Mouse (Mus musculus): ENCODE measurements around the gene Mtg2.

DNA sequence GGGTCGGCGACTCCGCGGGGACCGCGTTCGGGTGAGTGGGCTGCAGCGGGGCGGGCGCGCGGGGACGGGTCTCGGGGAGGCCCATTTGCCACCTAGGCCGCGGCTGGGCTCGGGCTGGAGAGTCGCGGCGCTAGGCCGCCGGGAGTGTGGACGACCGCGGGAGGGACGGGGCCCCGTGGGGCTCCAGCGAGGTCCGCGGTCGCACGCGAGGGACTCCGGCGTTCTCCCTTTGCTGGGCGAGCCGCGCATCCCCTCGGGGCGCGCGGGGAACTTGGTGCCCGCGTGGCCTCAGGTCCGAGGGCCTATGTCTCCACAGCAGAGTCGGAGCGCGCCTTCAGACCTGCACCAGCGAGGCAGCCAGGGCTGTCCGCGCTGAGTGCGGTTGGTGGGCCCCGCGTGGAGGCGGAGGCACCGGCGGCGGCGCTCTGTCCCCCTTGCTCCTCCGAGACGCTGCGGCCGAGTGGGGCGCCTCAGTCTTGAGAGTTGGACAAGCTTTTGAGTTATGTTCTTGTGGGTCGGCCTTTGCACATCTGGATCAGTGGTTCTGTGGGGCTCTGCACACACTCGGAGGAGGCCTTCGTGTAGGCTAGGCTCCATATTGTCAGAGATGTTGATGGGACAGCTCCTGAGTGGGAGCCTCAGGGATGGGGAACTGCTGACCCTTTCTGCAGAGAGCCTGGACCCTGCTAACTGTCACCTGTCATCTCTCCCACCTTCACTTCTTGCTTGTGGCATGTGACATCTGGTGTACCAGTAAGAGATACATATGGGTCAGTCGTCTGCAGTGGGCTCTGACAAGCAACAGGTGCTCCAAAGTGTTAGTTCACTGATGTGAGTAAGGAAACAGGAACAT is 49.3 kb downstream of the Mtg2 start:
- TF ChIP-seq CHD2 (IDR thresholded peaks at IDR 0.05; ENCODE audit: low read depth, low read length) (no peak), ZC3H11A (IDR thresholded peaks at IDR 0.05; ENCODE audit: borderline replicate concordance, low read depth, low read length) (no peak), ZNF384 (IDR thresholded peaks at IDR 0.05; ENCODE audit: low read depth, low read length) (no peak)

All from ES-E14 (cell line).